Mouse (Mus musculus): ENCODE measurements at regions not wholly inside any gene's neighbourhood (a gene's known extent, or its start where the extent isn't known, plus 50 kb on each side); places are given as distances from the start of the nearest gene placed in this dataset.

DNA sequence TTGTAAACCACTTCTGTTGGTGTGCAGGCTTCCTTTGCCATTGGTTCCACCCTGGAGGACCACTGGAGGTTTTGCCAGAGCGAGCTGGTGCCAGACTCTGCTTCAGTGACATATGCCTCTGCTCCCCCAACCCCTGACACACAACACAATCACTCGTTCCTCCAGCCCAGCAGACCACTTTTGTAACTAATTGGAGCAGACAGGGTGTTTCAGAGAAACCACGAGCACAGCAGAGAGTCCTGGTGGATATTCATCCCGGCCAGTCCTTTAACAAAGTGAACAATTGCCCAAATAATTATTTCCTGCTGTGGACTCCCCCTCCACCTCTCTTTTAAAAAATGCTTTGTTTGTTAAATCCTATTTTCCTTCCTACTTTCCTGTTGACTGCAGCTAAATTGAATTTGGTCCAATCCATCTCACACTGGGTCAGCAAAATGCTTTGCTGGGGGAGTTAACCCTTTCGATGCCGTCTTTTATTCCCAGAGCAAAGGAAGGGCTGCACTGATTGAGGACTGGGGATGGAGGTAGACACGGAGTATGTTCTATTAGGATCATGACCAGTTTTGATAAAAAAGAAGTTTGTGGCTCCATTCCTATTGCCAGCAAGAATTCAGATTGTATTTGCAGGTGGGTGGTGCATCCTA lies 211.4 kb upstream of the Bmper start:
- TF ChIP-seq CTCF (IDR thresholded peaks at IDR 0.05; ENCODE audit: low read depth) = no peak
- TF ChIP-seq EP300 (IDR thresholded peaks at IDR 0.05; ENCODE audit: low read depth) = no peak
